Mouse (Mus musculus) kidney, embryonic 16.5 days (tissue): ENCODE results near the gene Midn. TPM values are rescaled to one million over a fixed set of nuclear protein-coding genes. Genes with fewer than 3 reads are reported as not detected.

Experiments
- ATAC-seq: fragments of 200-750 bp; cut with Nextera tagmentation; 2 replicates; pipeline ENCODE4 v1.8.0; 2017; ENCODE audit warnings: moderate TSS enrichment; ENCODE audit not compliant: low FRiP score, low TSS enrichment
- H3K27ac ChIP-seq: fragments of 300-500 bp; sonication (generic); 2 replicates; pipeline ENCODE4 v1.5.1; 2014; ENCODE audit warnings: low read length
- H3K27me3 ChIP-seq: fragments of 300-500 bp; sonication (generic); 2 replicates; pipeline ENCODE4 v1.6.1; 2014; ENCODE audit warnings: low read length, control low read depth, mixed read lengths; ENCODE audit not compliant: insufficient read depth
- H3K36me3 ChIP-seq: fragments of 300-500 bp; sonication (generic); 2 replicates; pipeline ENCODE4 v1.6.1; 2014; ENCODE audit warnings: low read length, control low read depth, mixed read lengths; ENCODE audit not compliant: insufficient read depth
- H3K4me1 ChIP-seq: fragments of 300-500 bp; sonication (generic); 2 replicates; pipeline ENCODE4 v1.6.1; 2014; ENCODE audit warnings: low read length, control low read depth, mixed read lengths; ENCODE audit not compliant: insufficient read depth
- H3K4me2 ChIP-seq: fragments of 300-500 bp; sonication (generic); replicated peaks from 2 replicates; pipeline ENCODE4 v1.6.1; 2014; ENCODE audit warnings: low read depth, low read length
- H3K4me3 ChIP-seq: fragments of 300-500 bp; sonication (generic); 2 replicates; pipeline ENCODE4 v1.5.1; 2014; ENCODE audit warnings: mild to moderate bottlenecking, low read length
- H3K9ac ChIP-seq: fragments of 300-500 bp; sonication (generic); replicated peaks from 2 replicates; pipeline ENCODE4 v1.6.1; 2014; ENCODE audit warnings: low read length
- H3K9me3 ChIP-seq: fragments of 300-500 bp; sonication (generic); 2 replicates; pipeline ENCODE4 v1.6.1; 2016; ENCODE audit warnings: low read length, control low read depth
- WGBS: fragments of 180-500 bp; shearing (Covaris S2); extraction: QIAGEN DNeasy Blood & Tissue Kit; methylation state at CpG from one replicate; pipeline ENCODE4 v1.1.7; 2014; 5-methylcytosine and 5-hydroxymethylcytosine counted together
- polyA plus RNA-seq: library from polyadenylated mRNA; unstranded; fragments of >200 nt; fragmentation: Nextera tagmentation; extraction: Ambion mirVana; gene quantifications from 2 replicates; pipeline ENCODE4 v1.2.1, GENCODE M21; 2015

Midn gene
- polyA plus RNA-seq, 1 experiment from 2014 or later: 15.9 TPM

DNA sequence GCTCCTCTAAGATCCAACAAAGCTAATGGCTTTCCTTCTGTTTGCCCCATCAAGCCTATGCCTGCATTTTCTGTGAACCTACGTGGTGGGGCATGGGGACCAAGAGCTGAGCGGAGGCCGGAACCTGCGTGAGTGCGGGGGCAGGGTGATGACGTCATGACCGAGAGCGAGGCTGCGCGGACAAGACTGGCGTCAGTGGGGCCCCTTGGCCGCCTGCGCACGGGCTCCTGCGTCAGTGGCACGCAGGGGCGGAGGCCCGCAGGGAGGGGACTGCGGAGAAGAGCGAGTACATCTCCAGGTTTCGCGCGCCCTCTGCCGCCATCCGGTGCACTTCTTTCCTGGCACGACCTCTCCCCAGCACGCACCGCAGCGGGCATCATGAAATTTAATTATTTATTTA lies 6.8 kb upstream of the Midn start:
- Histone ChIP-seq H3K4me2 (peak overlapping the region; percentile 85), H3K4me3 (peak overlapping the region; percentile 65), H3K27me3 (peaks cover 14% of the 10 kb centered on the region), H3K27ac (peak overlapping the region; percentile 89), H3K4me1 (peaks cover 55% of the 10 kb centered on the region), H3K9me3 (no peaks in the 10 kb centered on the region), H3K36me3 (peaks cover 29% of the 10 kb centered on the region), H3K9ac (peak overlapping the region; percentile 67)
- peak; percentile 62 for ATAC-seq
- 0% methylated on average over 29 of the region's 29 CpGs for WGBS

DNA sequence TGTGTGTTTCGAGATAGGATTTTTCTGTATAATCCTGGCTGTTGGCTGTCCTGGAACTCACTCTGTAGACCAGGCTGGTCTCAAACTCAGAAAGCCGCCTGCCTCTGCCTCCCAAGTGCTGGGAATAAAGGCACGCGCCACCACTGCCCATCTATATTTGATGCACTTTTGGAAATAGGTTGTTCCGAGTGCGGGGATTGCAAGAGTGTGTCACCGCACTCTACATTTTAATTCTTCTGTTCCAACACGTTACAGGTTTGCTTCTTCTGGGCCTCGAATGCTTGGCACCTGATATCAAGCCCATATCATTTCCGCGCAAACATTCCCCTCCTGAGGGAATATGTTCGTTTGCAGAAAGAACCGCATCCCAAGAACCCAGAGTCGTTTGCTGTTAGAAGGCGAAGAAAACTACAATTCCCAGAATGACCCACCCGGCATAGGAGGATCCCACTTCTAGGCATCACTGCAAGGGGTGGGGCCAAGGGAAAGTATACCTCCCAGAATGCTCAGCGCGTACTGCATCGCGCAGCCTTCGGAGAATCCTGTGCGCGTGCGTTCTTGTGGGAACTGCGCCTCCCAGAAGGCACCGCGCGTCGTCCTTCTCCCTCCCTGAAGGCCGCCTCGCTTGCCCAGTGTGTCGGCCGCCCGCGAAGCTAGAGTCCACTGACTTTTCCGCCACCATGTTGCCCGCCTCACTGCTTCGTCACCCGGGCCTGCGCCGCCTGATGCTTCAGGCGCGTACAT lies 6.1 kb upstream of the Midn start:
- peak; percentile 89 for ATAC-seq
- Histone ChIP-seq H3K27me3 (peaks cover 7% of the 10 kb centered on the region), H3K4me1 (peaks cover 57% of the 10 kb centered on the region), H3K9ac (peak overlapping the region; percentile 96), H3K9me3 (no peaks in the 10 kb centered on the region), H3K27ac (peak overlapping the region; percentile 89), H3K4me2 (peak overlapping the region; percentile 85), H3K4me3 (peak overlapping the region; percentile 65), H3K36me3 (peaks cover 34% of the 10 kb centered on the region)
- 1% methylated on average over 43 of the region's 43 CpGs for WGBS

DNA sequence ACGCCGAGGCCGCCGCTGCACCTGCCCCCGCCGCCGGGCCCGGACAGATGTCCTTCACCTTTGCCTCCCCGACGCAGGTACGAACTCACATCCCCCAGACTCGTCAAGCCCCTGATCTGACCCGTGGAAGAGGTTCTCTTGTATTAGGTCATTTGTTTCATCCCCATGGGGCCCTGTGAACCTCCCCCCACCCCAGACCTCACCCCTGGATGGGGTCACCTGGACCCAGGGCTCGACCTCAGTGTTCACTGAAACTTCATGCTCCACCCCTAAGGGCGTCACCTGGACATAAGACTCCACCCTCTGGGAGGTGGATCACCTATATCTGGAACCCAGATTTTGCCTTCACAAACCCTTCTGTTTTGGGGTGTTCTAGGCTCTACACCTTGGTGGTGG lies 5.5 kb upstream of the Midn start:
- 0% methylated on average over 15 of the region's 15 CpGs for WGBS
- Histone ChIP-seq H3K4me2 (peak overlapping the region; percentile 85), H3K4me1 (peaks cover 57% of the 10 kb centered on the region), H3K9ac (peak overlapping the region; percentile 96), H3K4me3 (peak overlapping the region; percentile 65), H3K27me3 (0 out of 2 replicates have a peak, but pooled peaks cover 2% of the 10 kb centered on the region), H3K27ac (peak overlapping the region; percentile 89), H3K36me3 (peaks cover 34% of the 10 kb centered on the region), H3K9me3 (no peaks in the 10 kb centered on the region)
- peak; percentile 1; the same call in 1 of the 2 replicates for ATAC-seq

DNA sequence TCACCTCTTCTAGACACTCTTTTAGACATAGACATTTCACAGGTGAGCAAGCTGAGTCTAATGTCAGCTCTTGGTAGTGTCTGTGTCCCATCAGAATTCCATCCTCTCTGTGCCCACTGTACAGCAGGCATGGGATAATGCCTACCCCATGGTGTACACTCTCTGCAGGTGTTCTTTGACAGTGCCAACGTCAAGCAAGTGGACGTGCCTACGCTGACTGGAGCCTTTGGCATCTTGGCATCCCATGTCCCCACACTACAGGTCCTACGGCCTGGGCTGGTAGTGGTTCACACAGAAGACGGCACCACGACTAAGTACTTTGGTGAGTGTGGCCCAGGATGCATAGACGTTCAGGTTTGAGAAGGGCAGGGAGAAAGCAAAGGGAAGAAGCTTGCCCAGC lies 4.4 kb upstream of the Midn start:
- H3K9ac ChIP-seq: no peak overlapping the region
- H3K4me2 ChIP-seq: peak overlapping the region; percentile 85; the same call in 1 of the 2 replicates
- no peak overlapping the region for H3K27ac ChIP-seq
- ATAC-seq: no peak
- H3K27me3 ChIP-seq: 0 out of 2 replicates have a peak, but pooled peaks cover 2% of the 10 kb centered on the region
- H3K4me3 ChIP-seq: 0 out of 2 replicates have a peak overlapping the region, but pooled peaks have one; percentile 65
- H3K36me3 ChIP-seq: peaks cover 34% of the 10 kb centered on the region
- H3K9me3 ChIP-seq: no peaks in the 10 kb centered on the region
- peaks cover 52% of the 10 kb centered on the region for H3K4me1 ChIP-seq
- 95% methylated on average over 7 of the region's 7 CpGs for WGBS

DNA sequence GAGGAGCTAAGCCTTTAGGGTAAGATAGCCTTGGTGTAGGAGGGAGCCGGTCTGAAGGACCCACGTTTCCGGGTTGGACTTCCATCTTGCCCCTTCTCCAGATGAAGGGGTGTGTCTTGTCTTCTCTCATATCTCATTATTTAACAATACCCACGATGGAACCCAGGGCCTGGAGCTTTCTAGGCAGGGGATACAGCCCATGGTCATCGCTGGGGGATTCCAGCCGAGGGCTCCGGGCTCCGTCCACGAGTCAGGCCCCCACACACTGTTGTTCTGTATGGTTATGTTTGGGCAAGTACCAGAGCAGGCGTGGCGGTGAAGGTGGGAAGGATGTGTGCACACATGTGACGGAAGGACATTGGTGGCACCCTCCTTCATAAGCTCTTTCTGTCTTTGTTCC lies 3.9 kb upstream of the Midn start:
- Histone ChIP-seq H3K4me2 (no peak overlapping the region), H3K9me3 (no peaks in the 10 kb centered on the region), H3K9ac (no peak overlapping the region), H3K4me1 (peaks cover 52% of the 10 kb centered on the region), H3K27me3 (0 out of 2 replicates have a peak, but pooled peaks cover 2% of the 10 kb centered on the region), H3K27ac (no peak overlapping the region), H3K4me3 (no peak overlapping the region), H3K36me3 (peaks cover 34% of the 10 kb centered on the region)
- WGBS: 91% methylated on average over 12 of the region's 12 CpGs
- no peak for ATAC-seq

DNA sequence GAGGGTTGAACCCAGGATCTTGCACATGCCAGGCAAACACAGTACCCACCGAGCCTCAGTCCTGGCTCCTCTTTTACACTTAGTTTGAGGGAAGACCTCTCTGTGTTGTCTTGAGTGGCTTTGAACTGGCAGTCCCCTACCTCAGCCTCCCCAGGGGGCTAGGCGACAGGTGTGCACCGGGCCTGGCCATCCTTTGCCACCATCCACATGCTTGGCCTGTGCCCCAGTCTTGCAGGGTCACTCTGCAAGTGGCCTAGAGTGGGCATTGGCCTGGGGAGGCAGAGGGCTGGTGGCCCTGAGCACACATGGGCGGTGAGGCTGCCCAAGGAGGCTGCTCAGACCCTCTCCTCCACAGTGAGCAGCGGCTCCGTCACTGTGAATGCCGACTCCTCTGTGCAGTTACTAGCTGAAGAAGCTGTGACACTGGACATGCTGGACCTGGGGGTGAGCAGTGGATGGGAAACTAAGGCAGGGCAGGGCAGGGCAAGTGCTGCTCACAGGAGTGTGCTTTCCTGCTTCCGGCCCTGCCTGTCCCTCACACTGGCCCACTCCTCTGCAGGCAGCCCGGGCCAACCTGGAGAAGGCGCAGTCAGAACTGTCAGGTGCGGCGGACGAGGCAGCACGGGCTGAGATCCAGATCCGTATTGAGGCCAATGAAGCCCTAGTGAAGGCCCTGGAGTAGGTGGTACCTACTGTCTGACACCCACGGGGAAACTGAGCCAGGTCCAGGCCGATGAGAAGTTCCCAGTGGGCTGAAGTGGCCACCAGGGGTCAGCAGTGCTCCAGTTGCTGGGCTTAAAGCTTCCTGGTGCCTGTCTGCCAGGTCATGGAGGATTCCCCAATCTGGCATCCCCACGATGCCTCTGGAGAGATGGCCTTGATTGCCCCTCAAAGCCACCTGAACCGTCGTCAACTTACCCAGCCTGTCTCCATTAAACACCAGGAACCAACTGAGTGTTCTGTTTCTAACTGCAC lies 2.9 kb upstream of the Midn start:
- no peak overlapping the region for H3K27ac ChIP-seq
- H3K4me1 ChIP-seq: peaks cover 46% of the 10 kb centered on the region
- 0 out of 2 replicates have a peak overlapping the region, but pooled peaks have one; percentile 1 for H3K4me3 ChIP-seq
- H3K9ac ChIP-seq: no peak overlapping the region
- H3K27me3 ChIP-seq: no peaks in the 10 kb centered on the region
- no peaks in the 10 kb centered on the region for H3K9me3 ChIP-seq
- H3K4me2 ChIP-seq: no peak overlapping the region
- WGBS: 71% methylated on average over 20 of the region's 20 CpGs
- peaks cover 38% of the 10 kb centered on the region for H3K36me3 ChIP-seq
- ATAC-seq: no peak

DNA sequence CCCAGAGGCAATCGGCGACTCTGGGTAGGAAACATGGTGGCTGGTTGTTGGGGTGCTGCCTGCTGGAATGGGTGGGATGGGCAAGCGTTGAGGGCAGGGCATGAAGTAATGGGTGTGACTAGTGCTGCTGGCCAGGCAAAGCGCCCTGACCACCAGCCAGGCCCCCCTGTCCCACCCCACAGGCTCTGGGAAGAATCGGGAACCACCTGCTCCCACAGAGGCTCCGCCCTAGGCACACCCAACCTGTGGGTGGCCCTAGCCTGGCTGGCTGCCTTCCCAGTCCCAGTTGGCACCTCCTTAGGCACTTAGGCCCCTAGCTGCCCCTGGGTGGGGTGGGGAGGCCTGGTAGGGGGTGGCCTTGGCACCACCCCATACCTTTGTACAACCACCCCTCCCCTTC lies 2.2 kb upstream of the Midn start:
- H3K4me2 ChIP-seq: no peak overlapping the region
- 0 out of 2 replicates have a peak overlapping the region, but pooled peaks have one; percentile 69 for H3K27ac ChIP-seq
- no peaks in the 10 kb centered on the region for H3K27me3 ChIP-seq
- no peaks in the 10 kb centered on the region for H3K9me3 ChIP-seq
- H3K36me3 ChIP-seq: peaks cover 39% of the 10 kb centered on the region
- ATAC-seq: no peak
- H3K4me3 ChIP-seq: no peak overlapping the region
- H3K9ac ChIP-seq: no peak overlapping the region
- WGBS: 84% methylated on average over 6 of the region's 6 CpGs
- H3K4me1 ChIP-seq: peaks cover 46% of the 10 kb centered on the region

DNA sequence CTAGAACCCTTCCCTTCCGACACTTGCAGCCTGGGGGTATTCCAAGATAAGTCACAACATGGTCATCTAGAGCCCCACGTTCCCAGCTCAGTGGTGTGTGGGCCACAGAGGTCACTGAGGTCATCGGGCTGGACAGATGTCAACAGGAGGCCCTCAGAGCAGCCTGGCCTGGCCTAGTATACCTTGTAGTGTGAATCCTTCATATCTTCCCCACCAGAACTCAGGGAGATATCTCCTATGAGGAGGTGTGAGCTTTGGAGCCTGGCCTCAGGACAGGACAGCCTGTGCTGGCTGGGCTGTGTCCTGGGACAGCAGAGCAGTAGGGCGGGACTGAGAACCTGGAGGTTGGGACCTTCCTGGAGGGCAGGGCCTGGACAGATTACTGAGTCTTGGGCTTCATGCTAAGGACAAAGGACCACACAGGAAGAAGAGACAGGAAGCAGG lies 1.5 kb upstream of the Midn start:
- WGBS: 65% methylated on average over 4 of the region's 4 CpGs
- no peaks in the 10 kb centered on the region for H3K27me3 ChIP-seq
- peaks cover 39% of the 10 kb centered on the region for H3K4me1 ChIP-seq
- no peak overlapping the region for H3K4me3 ChIP-seq
- ATAC-seq: no peak
- H3K9me3 ChIP-seq: no peaks in the 10 kb centered on the region
- H3K4me2 ChIP-seq: no peak overlapping the region
- peak overlapping the region; percentile 16; the same call in 1 of the 2 replicates for H3K9ac ChIP-seq
- peak overlapping the region; percentile 69 for H3K27ac ChIP-seq
- peaks cover 42% of the 10 kb centered on the region for H3K36me3 ChIP-seq

DNA sequence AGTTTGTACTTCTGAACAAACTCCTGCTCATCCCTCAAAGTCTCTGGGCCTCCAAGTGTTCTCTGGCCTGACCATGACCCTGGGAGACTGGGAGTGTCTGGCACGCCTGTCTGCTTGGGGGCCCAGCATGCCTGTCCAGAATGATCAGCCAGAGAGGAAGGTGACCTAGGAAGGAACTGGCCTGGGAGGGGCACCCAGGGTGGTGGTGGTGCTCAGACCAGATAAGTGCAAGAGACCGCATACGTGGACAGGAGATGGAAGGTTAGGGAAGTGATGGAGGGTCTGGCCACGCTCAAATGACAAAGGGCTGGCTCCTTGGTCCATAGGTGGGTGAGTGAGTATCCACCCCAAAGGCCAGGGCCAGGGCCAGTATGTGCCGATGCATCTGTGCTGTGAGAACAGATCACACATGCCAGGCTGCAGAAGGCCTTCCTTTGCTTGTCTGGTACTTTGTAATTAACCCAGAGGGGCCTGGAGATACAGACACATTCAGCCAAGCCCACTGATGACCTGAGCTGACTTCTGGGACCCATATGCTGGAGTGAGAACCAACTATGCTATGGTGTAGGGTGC lies 840 bp upstream of the Midn start:
- Histone ChIP-seq H3K4me2 (peak overlapping the region; percentile 69), H3K9ac (peak overlapping the region; percentile 97), H3K36me3 (peaks cover 47% of the 10 kb centered on the region), H3K9me3 (no peaks in the 10 kb centered on the region), H3K4me3 (peak overlapping the region; percentile 98), H3K27ac (peak overlapping the region; percentile 99), H3K27me3 (no peaks in the 10 kb centered on the region), H3K4me1 (peaks cover 41% of the 10 kb centered on the region)
- ATAC-seq: no peak
- 69% methylated on average over 5 of the region's 5 CpGs for WGBS
